Mouse (Mus musculus): ENCODE measurements around the gene Olfr339. TPM values are rescaled to one million over a fixed set of nuclear protein-coding genes. Genes with fewer than 3 reads are reported as not detected.
"Not testable (repeated sequence)": the region's sequence is repeated elsewhere in the genome, so short reads cannot be mapped to it uniquely, and the experiment has no call there.

Olfr339 gene
- not detected for total RNA-seq (2022)

DNA sequence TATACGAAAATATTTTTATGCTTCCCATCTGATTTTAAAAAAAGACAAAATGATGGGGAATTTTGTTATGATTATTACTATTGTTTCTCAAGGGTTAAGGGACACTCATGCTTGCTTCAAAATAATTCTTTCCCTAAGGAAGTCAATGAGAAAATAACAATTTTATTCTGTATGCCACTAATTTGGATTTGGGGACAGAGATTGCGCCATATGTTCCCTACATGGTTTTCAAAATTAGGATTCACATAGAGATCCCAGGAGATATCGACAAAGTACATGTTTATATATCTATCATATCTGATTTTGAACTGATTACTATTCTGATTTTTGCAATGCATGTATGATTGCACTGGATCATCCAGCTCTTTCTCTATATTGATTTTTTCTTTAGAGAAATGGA, at the start of gene Olfr339:
Gene Olfr339 (plus strand): TSS at position 301 of the 400 bp plus-strand sequence.
- DNase-seq (ENCODE audit: low spot score), result no peak

DNA sequence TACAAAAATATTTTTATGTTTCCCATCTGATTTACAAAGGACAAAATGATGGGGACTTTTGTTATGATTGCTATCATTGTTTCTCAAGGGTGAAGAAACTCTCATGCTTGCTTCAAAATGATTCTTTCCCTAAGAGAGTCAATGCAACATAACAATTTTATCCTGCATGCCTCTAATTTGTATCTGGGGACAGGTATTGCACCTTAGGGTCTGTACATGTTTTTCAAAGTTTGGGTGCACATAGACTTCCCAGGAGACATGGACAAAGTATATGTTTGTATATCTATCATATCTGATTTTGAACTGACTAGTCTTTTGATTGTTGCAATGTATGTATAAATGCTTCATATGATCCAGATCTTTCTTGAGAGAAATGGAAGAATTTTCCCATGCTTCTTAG, 45.5 kb upstream of the Olfr339 start, which contains the start of gene Olfr338:
Gene Olfr338 (plus strand): TSS at position 301 of the 400 bp plus-strand sequence.
- DNase-seq (ENCODE audit: low spot score), result no peak

- not testable (repeated sequence) for DNase-seq (ENCODE audit: low spot score)
These were observed 3.6 kb upstream of the Olfr339 start for GRCm38 (mm10) chr2:36415174-36415573.

DNA sequence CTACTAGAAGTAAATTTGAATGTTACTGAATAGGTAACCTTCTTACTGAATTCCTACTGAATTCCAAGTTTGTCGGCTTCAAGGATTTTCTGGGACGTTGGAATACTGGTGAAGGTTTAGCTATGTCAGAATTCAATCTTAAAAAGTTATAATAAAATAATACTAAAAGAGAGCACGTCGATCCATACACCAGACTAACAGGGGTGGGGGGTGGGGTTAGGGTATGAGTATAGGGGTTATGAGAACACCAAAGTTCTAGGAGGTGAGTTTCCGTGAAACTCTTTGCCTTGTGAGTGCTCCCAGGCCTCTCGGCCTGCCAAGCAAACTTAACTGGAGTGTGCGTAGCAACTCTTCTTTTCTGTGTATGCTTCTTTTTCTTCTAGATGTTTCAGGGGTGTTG, 3.2 kb upstream of the Olfr339 start:
- not testable (repeated sequence) for DNase-seq (ENCODE audit: low spot score)

GRCm38 (mm10) chr2:36452287-36452686, 33.5 kb downstream of the Olfr339 start, which contains the start of gene Olfr340:
Olfr340 (plus strand) TSS chr2:36452587.
- DNase-seq (ENCODE audit: low spot score), result no peak

DNA sequence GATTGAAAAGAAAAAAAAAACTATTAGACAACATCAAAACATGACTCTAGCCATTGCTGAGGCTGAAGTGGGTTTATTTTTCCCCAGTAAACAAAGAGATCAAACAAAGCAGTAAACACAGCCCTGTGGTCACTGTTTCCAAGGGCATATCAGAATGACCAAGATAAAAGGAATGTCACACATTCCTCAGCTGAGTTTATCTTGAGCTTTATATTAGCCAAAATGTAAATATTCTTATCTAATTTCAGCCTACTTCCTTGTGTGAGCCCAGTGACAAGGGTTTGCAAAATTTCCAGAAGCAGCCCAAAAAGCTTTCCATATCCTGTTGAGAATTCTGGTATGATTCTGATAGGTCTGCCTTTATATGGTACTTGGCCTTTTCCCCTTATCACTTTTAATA, 54.9 kb downstream of the Olfr339 start:
- DNase-seq (ENCODE audit: low spot score), result no peak

Other genes with a start within 250 kb of the Olfr339 start
- gene Ptgs1, start 188.5 kb upstream of the Olfr339 start, total RNA-seq (2022), result 10 to 100 TPM; 10.9 to 23.6 (median 16.1) TPM
- gene Olfr338, start 45.4 kb upstream of the Olfr339 start, total RNA-seq (2022), result not detected
- not detected for gene Olfr340, start 33.6 kb downstream of the Olfr339 start, total RNA-seq (2022)
- not detected for gene Olfr341, start 63.5 kb downstream of the Olfr339 start, total RNA-seq (2022)
- gene Olfr342, start 106.1 kb downstream of the Olfr339 start, total RNA-seq (2022), result not detected
- under 1 TPM in 1 of 4 experiments, not detected in 3; 0.06 TPM for gene Olfr344, start 147.7 kb downstream of the Olfr339 start, total RNA-seq (2022)
- not detected for gene Olfr345, start 221.1 kb downstream of the Olfr339 start, total RNA-seq (2022)